Mouse (Mus musculus): Measurements from ENCODE around the gene Cybb. TPM values are rescaled to one million over a fixed set of nuclear protein-coding genes. Genes with fewer than 3 reads are reported as not detected.

Gene Cybb
- 46.2 TPM for polyA plus RNA-seq (2017; shearing (Covaris generic))

DNA sequence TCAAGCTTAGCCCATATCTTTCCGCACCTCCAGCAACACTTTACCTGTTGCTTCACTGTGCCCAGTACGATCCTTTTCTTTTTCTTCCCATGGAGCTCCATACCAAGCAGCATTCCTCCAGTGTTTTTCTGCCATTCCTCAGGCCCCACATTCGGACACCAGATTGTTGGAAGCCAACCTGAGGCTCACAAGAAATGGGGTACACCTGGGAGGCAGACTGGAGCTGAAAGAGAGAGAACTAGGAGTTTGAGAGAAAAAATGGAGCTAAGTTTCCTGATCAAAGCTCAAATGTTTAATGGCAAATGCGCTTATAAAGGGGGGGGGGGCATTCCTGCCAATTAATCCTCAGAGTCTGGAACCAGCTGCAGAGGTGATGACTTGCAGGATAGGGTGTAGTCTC, at the start of gene Cybb:
TSS of gene Cybb (minus strand) at position 101 of the 400 bp plus-strand sequence.

Other genes starting within 250 kb of the Cybb start
- not detected for gene Gm14862, start 230.9 kb downstream of the Cybb start, polyA plus RNA-seq (2017; shearing (Covaris generic))
- 0.67 TPM for gene Xk, start 215.0 kb downstream of the Cybb start, polyA plus RNA-seq (2017; shearing (Covaris generic))
- gene H2al1m, start 204.0 kb downstream of the Cybb start, polyA plus RNA-seq (2017; shearing (Covaris generic)) = not detected
- not detected for gene H2al1k, start 137.1 kb downstream of the Cybb start, polyA plus RNA-seq (2017; shearing (Covaris generic))
- not detected for gene H2al1o, start 84.6 kb upstream of the Cybb start, polyA plus RNA-seq (2017; shearing (Covaris generic))
- gene Dynlt3, start 175.2 kb upstream of the Cybb start, polyA plus RNA-seq (2017; shearing (Covaris generic)) = 52.4 TPM